Mouse (Mus musculus) midbrain, embryonic 11.5 days (tissue): ENCODE measurements around the gene Tgfbr3l. TPM values are rescaled to one million over a fixed set of nuclear protein-coding genes. Genes with fewer than 3 reads are reported as not detected.
"Not testable (repeated sequence)": the region's sequence is repeated elsewhere in the genome, so short reads cannot be mapped to it uniquely, and the experiment has no call there.

ENCODE experiments used
- ATAC-seq: fragments of 200-750 bp; cut with Nextera tagmentation; 2 replicates; pipeline ENCODE4 v1.8.0; 2017; ENCODE audit warnings: moderate TSS enrichment, moderate library complexity; ENCODE audit not compliant: low FRiP score
- DNase-seq: peaks from one replicate; pipeline ENCODE4 v3.0.0; 2015; ENCODE audit warnings: low spot score; ENCODE audit errors: missing footprints
- H3K27ac ChIP-seq: fragments of 300-500 bp; sonication (generic); 2 replicates; pipeline ENCODE4 v1.5.1; 2014; ENCODE audit warnings: low read depth, low read length
- H3K27me3 ChIP-seq: fragments of 300-500 bp; sonication (generic); 2 replicates; pipeline ENCODE4 v1.6.1; 2014; ENCODE audit warnings: mild to moderate bottlenecking, low read length, moderate library complexity, mixed read lengths; ENCODE audit not compliant: control insufficient read depth, insufficient read depth
- H3K36me3 ChIP-seq: fragments of 300-500 bp; sonication (generic); 2 replicates; pipeline ENCODE4 v1.6.1; 2014; ENCODE audit warnings: mild to moderate bottlenecking, low read length, moderate library complexity, mixed read lengths; ENCODE audit not compliant: control insufficient read depth, insufficient read depth
- H3K4me1 ChIP-seq: fragments of 300-500 bp; sonication (generic); 2 replicates; pipeline ENCODE4 v1.6.1; 2014; ENCODE audit warnings: low read length; ENCODE audit not compliant: control insufficient read depth, insufficient read depth
- H3K4me2 ChIP-seq: fragments of 300-500 bp; sonication (generic); 2 replicates; pipeline ENCODE4 v1.6.1; 2014; ENCODE audit warnings: mild to moderate bottlenecking, moderate library complexity
- H3K4me3 ChIP-seq: fragments of 300-500 bp; sonication (generic); 2 replicates; pipeline ENCODE4 v1.5.1; 2014; ENCODE audit warnings: low read depth, low read length
- H3K9ac ChIP-seq: fragments of 300-500 bp; sonication (generic); 2 replicates; pipeline ENCODE4 v1.6.1; 2014; ENCODE audit warnings: low read length
- H3K9me3 ChIP-seq: fragments of 300-500 bp; sonication (generic); 2 replicates; pipeline ENCODE4 v1.6.1; 2016; ENCODE audit warnings: low read length; ENCODE audit not compliant: control insufficient read depth
- WGBS: fragments of 180-500 bp; shearing (Covaris S2); extraction: QIAGEN DNeasy Blood & Tissue Kit; methylation state at CpG from one replicate; pipeline ENCODE4 v1.1.7; 2014; 5-methylcytosine and 5-hydroxymethylcytosine counted together
- polyA plus RNA-seq: library from polyadenylated mRNA; unstranded; fragments of >200 nt; fragmentation: Nextera tagmentation; extraction: Ambion mirVana; gene quantifications from 2 replicates; pipeline ENCODE4 v1.2.1, GENCODE M21; 2014

The Tgfbr3l gene
- polyA plus RNA-seq, 1 experiment from 2014 or later = 1.2 TPM

DNA sequence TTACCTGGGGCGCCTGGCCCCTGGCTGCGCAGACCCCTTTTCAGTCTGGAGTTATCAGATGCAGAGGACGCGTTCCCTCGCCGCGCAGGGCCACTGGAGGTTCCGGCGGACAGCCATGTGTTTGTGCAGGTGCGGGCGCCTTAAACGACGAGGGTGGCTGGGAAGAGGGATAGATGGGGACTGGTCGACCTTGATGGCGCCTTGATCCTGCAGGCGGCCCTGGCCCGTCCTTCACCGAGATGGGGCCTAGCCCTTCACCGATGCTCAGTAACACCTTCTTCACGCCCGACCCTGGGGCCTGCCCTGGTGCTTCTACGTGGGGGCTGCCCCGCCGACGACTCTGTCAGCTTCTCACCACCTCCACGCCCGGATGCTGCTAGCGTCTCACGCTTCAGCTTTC, 1.2 kb downstream of the Tgfbr3l start:
- H3K4me2 ChIP-seq = no peak overlapping the region
- 0 out of 2 replicates have a peak overlapping the region, but pooled peaks have one; percentile 36 for H3K9ac ChIP-seq
- H3K36me3 ChIP-seq = peaks cover 18% of the 10 kb centered on the region
- H3K4me1 ChIP-seq = peaks cover 16% of the 10 kb centered on the region
- no peak overlapping the region for H3K27ac ChIP-seq
- H3K4me3 ChIP-seq = no peak overlapping the region
- ATAC-seq (no peak), DNase-seq (peak; percentile 88)
- WGBS = 15% methylated on average over 29 of the region's 29 CpGs
- no peaks in the 10 kb centered on the region for H3K9me3 ChIP-seq
- H3K27me3 ChIP-seq = peaks cover 4% of the 10 kb centered on the region; the same call in 1 of the 2 replicates

DNA sequence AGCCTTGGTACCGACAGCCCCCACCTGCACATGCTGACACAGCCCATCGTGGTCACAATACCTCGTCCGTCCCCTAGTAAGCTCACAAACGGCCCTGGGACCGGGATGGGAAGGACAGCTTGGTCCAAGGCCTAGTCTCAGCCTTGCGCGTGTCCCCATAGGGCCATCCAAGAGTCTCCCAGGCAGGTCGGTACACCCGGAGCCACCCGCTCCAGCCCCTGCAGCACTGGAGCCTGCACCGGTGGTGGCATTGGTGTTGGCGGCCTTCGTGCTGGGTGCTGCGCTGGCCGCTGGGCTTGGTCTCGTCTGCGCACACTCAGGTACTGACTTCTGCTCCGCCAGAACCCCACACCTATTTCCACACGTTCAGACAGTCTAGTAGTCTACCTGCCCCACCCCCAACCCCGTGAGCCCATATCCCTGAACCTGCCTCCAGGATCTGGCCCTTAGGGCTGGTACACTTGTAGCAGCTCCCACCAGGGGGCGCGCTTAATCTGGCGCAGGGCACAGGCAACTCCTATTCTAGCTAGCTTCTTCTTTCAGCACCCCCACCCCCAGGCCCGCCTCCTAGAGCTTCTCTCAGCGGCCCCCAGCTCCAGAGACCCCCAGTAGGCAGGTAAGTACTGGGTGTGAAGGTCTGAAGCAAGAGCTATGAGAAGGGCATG, 2.4 kb downstream of the Tgfbr3l start:
- Histone ChIP-seq H3K4me1 (peaks cover 17% of the 10 kb centered on the region), H3K9ac (no peak overlapping the region), H3K9me3 (no peaks in the 10 kb centered on the region), H3K27me3 (peaks cover 4% of the 10 kb centered on the region; the same call in 1 of the 2 replicates), H3K4me2 (no peak overlapping the region), H3K36me3 (peaks cover 12% of the 10 kb centered on the region), H3K4me3 (no peak overlapping the region), H3K27ac (no peak overlapping the region)
- 31% methylated on average over 26 of the region's 26 CpGs for WGBS
- DNase-seq (peak; percentile 98), ATAC-seq (peak; percentile 30)

DNA sequence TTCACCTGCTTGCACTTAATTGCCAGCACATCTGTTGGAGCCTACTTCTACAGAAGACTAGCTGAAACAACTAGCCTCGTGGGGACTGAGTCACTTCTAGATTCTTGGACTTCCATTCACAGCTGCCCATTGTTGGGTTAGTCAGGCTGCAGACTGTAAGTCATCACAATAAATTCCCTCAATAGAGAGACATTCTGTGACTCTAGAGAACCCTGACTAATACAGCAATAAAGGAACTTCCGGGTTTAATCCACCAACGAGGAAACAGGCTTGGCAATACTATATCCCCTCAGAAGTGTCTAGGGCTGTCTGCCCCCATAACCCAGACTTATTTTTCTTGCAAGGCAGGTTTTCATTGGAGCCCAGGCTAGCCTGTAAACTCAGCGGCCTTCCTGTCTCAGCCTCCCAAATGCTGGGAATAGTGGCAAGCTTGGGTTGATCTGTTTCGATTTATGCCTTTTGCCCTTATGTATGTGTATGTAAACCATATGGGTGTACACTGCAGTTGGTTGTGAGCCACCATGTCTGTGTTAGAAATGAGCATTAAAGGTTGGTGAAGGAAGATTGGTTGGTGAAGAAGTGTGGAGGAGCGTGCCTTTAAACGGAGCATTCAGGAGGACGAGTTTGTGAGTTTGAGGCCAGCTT, 4.2 kb downstream of the Tgfbr3l start:
- Histone ChIP-seq H3K4me1 (peaks cover 21% of the 10 kb centered on the region), H3K9ac (peak overlapping the region; percentile 87), H3K27me3 (peaks cover 4% of the 10 kb centered on the region; the same call in 1 of the 2 replicates), H3K27ac (no peak overlapping the region), H3K36me3 (peaks cover 12% of the 10 kb centered on the region; the same call in 1 of the 2 replicates), H3K4me2 (peak overlapping the region; percentile 71), H3K4me3 (peak overlapping the region; percentile 87), H3K9me3 (no peaks in the 10 kb centered on the region)
- 51% methylated on average over 8 of the region's 8 CpGs for WGBS
- no peak for DNase-seq
- peak; percentile 0; the same call in 1 of the 2 replicates for ATAC-seq

DNA sequence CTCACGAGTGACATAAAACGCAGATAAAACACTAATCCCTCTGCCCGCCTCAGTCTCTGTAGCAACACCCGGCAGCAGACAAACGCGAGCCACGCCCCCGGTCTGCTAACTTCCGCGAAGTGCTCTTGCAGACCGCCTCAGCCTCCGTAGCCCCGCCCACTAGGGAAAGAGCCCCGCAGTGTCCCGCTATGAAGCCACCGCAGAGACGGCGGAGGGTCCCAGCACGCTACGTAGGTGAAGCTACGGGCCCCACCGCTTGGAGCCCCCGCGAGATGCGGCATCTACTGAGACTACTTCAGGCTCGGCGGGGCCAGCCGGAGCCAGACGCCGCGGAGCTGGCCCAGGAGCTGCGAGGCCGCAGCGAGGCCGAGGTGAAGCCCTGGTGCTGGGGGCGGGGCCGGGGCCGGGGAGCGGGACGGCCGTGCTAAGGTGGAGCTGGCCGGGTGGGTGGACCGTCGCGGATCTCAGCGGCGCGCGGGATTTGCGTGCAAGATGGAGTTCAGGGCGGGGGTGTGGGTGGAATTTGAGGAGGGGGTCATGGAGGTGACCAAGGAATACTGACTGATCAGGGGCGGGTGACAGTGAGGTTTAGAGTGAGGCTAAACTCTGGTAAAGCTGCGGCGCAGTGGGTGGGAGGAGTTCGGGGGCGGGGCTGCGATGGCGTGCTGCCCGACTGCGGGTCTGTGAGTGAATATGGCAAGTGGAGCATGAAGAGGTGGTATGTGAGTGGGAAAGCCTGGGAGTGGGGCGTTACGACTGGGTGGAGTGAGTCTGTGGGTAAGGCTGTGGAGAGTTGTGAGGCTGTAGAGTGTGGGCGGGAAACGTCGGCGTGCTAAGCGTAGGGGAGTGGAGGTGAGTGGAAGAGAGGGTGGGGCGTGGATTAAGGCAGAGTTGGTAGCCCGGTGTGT, 5.2 kb downstream of the Tgfbr3l start, which contains the start of gene Snapc2:
Snapc2 (plus strand) TSS at position 147 of the 908 bp plus-strand sequence.
- peaks cover 28% of the 10 kb centered on the region for H3K4me1 ChIP-seq
- H3K27me3 ChIP-seq = peaks cover 4% of the 10 kb centered on the region; the same call in 1 of the 2 replicates
- peak; percentile 92 for ATAC-seq
- 1% methylated on average over 69 of the region's 69 CpGs for WGBS
- H3K9ac ChIP-seq = peak within 1 kb of the TSS; percentile 87
- peak within 1 kb of the TSS; percentile 87 for H3K4me3 ChIP-seq
- H3K4me2 ChIP-seq = peak within 1 kb of the TSS; percentile 71
- H3K27ac ChIP-seq = peak within 1 kb of the TSS; percentile 88
- peak; percentile 99 for DNase-seq
- peaks cover 9% of the 10 kb centered on the region; the same call in 1 of the 2 replicates for H3K36me3 ChIP-seq
- H3K9me3 ChIP-seq = no peaks in the 10 kb centered on the region

DNA sequence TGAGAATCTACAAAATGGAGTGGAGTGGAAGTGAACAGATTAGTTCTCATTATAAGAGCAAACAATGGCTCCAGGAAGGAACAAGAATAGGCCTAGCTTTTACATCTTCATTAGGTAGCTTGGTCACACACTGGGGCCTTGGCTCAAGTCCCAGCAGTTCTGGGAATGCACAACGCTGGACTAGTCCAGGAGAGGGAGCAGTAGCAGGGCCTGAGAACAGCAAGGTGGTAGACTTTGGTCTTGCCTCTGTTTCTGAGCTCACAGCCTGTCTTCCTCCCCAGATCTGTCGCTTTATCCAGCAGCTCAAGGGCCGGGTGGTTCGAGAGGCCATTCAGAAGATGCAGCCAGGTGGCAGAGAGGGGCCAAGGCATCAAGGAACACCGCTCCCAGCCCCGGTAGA, 6.0 kb downstream of the Tgfbr3l start:
- Histone ChIP-seq H3K27me3 (peaks cover 4% of the 10 kb centered on the region; the same call in 1 of the 2 replicates), H3K4me3 (no peak overlapping the region), H3K9me3 (no peaks in the 10 kb centered on the region), H3K36me3 (peaks cover 9% of the 10 kb centered on the region; the same call in 1 of the 2 replicates), H3K4me2 (peak overlapping the region; percentile 71), H3K4me1 (peaks cover 24% of the 10 kb centered on the region), H3K27ac (no peak overlapping the region), H3K9ac (0 out of 2 replicates have a peak overlapping the region, but pooled peaks have one; percentile 12)
- ATAC-seq (no peak), DNase-seq (no peak)
- WGBS = 55% methylated on average over 6 of the region's 6 CpGs

DNA sequence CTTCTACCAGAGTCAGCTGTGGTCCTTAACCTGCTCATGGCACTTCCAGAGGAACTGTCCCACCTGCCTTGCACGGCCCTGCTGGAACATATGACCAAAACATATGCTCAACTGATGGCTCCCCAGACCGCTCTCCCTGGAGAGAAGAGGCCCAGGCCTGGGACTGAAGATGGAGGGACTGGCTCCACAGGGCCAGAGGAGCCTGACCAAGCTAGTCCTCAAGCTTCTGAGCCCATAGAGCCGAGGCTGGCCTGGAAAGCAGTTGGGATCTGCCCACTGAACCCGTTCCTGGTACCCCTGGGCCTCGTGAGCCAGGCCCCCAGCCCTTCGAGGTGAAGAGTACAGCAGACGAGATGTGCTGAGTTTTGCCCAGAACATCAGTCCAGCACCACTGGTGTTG, 7.5 kb downstream of the Tgfbr3l start:
- not testable (repeated sequence) for ATAC-seq, H3K9me3 ChIP-seq, H3K27me3 ChIP-seq, H3K9ac ChIP-seq, H3K27ac ChIP-seq, H3K4me2 ChIP-seq, DNase-seq, H3K36me3 ChIP-seq, H3K4me3 ChIP-seq
- 93% methylated on average over 7 of the region's 7 CpGs for WGBS
- peaks cover 28% of the 10 kb centered on the region for H3K4me1 ChIP-seq

DNA sequence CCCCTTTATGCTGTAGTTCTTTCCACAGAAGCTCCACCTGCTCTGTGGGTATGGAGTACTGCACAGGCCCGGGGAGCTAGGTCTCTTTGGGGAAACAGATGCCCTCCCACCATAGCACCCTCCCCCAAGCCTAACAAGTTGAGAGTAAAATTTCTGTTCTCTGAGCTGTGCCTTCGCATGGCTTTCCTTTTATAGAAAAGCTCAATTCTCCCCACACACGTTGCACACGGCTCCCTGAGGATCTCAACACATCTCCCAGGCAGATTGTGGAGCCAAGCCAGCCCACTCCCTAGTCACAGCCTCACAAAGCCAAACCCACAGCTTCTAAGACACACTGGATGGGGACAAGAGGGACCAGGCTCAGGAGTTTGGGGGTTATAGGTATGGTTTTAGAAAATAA, 8.9 kb downstream of the Tgfbr3l start:
- DNase-seq (no peak), ATAC-seq (no peak)
- H3K4me3 ChIP-seq = no peak overlapping the region
- H3K9me3 ChIP-seq = no peaks in the 10 kb centered on the region
- no peaks in the 10 kb centered on the region for H3K27me3 ChIP-seq
- H3K36me3 ChIP-seq = peaks cover 9% of the 10 kb centered on the region; the same call in 1 of the 2 replicates
- 75% methylated on average over 4 of the region's 4 CpGs for WGBS
- peaks cover 26% of the 10 kb centered on the region for H3K4me1 ChIP-seq
- no peak overlapping the region for H3K27ac ChIP-seq
- peak overlapping the region; percentile 20; the same call in 1 of the 2 replicates for H3K9ac ChIP-seq
- H3K4me2 ChIP-seq = peak overlapping the region; percentile 69; the same call in 1 of the 2 replicates

DNA sequence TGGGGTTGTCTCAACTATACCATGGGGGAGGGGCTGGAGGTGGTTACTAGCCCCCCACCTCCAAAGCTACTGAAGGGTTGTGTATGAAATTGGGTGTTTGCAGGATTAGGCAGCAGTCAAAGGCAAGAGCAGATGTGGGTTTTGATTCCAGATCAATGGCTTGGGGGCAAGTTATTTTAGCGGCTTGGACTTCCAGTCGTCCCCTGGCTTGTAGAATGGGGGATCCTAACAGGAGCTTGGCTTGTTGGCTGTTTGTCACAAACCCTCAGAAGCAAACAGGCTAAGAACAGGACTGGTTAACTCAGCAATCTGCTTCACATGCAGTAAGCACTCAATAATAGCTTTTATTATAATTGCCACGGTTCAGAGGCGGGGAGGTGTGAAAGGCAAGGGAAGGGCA, 9.3 kb downstream of the Tgfbr3l start:
- Histone ChIP-seq H3K4me2 (peak overlapping the region; percentile 69), H3K9me3 (no peaks in the 10 kb centered on the region), H3K4me3 (no peak overlapping the region), H3K4me1 (peaks cover 25% of the 10 kb centered on the region), H3K36me3 (peaks cover 11% of the 10 kb centered on the region; the same call in 1 of the 2 replicates), H3K27me3 (no peaks in the 10 kb centered on the region), H3K27ac (no peak overlapping the region), H3K9ac (peak overlapping the region; percentile 96; the same call in 1 of the 2 replicates)
- WGBS = 84% methylated on average over 4 of the region's 4 CpGs
- ATAC-seq (no peak), DNase-seq (no peak)
